Mouse (Mus musculus) layer of hippocampus, postnatal 10 days (tissue): ENCODE measurements at regions not wholly inside any gene's neighbourhood (a gene's known extent, or its start where the extent isn't known, plus 50 kb on each side); places are given as distances from the start of the nearest gene placed in this dataset.
A peak's percentile ranks its signal among the peaks of the same experiment; 100 is the strongest.
"Not testable (repeated sequence)": the region's sequence is repeated elsewhere in the genome, so short reads cannot be mapped to it uniquely, and the experiment has no call there.

Source experiments
- DNase-seq, 2 experiments: peaks; one replicate each; pipeline ENCODE4 v3.0.0; 2021; ENCODE audit warnings: low spot score in 2 of 2

DNA sequence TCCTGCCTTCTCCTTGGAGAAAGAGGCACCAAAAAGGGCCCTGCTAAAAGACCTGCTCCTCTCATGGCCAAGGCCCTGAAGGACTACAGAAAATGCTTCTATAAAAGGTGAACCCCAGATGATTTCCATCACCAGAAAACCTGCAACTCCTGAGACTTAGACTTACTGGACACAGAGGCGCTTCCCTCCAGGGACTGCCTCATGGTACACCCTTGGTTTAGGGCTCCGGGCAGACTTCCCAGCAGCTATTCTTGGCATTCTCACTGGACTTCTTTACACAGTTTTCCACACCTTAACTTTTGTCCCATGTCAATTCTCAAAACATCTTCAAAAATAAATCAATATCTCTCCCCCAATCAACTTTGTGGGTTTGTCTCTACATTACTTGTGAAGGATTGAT lies 393.2 kb downstream of the Gpm6a start:
- DNase-seq = not testable (repeated sequence)

- peak in 1 of 2 experiments; percentile 11 for DNase-seq
These were observed 405.2 kb downstream of the Gpm6a start for GRCm38 (mm10) chr8:55359851-55360250.

GRCm38 (mm10) chr8:55367431-55367830 lies 412.8 kb downstream of the Gpm6a start:
- DNase-seq = not testable (repeated sequence)

GRCm38 (mm10) chr8:55397046-55397445 lies 442.4 kb downstream of the Gpm6a start:
- DNase-seq = no peak

DNA sequence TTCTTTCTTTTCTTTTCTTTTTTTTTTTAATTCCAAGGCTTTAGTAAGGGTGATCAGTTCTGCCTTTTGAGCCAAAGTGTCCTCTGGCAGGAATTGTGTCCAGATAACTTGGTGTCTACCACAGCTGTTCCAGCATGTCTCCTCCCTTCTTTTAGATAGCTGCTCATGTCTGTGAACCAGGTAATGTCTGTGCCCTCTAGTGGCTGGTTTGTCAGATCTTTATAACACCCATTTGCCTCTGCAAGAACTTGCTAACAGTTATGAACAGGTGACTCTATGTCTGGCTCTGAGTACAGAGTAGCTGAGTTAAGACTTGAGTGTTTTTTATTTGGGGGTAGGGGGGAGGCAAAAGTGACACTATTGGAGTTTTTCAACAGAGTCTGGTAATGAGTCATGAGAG lies 443.7 kb downstream of the Gpm6a start:
- no peak for DNase-seq

DNA sequence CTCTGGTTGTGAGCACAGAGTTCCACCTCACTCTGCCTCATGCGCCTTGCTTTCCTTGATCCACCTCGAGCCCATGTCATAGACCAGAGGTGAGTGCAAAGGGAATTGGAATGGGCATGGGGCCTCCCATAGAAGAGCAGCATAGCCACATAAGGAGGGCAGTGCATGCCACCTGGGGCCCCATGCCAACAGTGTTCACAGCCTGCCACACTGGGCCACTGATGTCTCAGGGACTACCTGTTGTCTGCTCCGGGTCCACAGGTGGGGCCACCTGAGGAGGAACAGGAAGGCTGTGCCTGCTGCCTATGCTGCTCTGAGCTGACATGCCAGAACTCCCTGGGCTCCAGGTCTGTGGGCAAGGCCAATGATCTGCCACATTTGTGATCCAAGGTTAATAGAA lies 445.8 kb downstream of the Gpm6a start:
- DNase-seq = no peak

GRCm38 (mm10) chr8:55406903-55407302 lies 452.3 kb downstream of the Gpm6a start:
- not testable (repeated sequence) for DNase-seq
